Mouse (Mus musculus) liver, embryonic 14.5 days (tissue): ENCODE measurements around the gene Amd1.

Experiments
- CTCF ChIP-seq: IDR thresholded peaks from 2 replicates; pipeline ENCODE4 v1.5.1; 2016; ENCODE audit warnings: antibody characterized with exemption, low read depth, control low read depth
- EP300 ChIP-seq: IDR thresholded peaks from 2 replicates; pipeline ENCODE4 v1.6.1; 2016; ENCODE audit warnings: antibody characterized with exemption, low read depth

DNA sequence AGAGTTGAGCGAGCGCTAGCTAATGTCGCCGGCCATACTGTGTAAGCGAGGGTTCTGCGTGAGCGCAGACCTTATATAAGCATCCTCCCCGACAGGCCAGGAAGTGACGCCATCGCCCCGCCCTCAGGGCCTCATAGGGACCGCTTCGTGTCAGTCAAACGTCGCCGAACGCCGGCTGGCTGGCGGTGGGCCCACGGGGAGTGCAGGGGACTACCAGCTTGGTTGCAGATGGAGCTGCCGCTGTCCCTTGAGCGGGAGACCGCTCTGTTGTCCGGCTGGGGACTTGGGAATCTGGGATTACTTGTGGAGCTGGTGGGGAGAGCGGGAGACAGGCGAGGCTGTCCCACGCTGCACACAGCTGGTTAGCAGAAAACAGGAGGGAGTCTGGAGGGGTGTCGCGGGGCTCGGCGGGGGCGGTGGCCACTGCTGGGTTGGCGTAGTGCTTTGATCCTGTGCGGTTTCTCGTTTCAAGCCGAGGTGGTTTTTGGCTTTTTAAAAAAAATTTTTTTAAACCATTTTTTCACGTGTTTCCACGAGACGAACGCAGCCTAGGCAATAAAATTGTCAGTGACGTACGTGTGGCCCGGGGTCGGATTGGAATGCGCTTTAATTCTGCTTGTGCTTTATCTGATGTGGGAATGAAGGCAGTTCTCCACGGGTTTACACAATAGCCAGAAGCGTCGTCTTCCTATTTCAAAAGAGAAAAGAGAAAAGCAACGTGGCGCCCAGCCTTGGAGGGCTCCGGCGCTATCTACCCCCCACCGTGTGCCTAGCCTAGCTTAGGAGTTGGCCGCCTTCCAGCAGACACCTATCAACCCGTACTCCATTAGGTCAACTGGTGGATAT lies at the start of gene Amd1:
- no peak for TF ChIP-seq CTCF
- peak; percentile 9; the same call in 1 of the 2 replicates for TF ChIP-seq EP300
